Mouse (Mus musculus): Measurements from ENCODE around the gene Ccnt2. TPM values are rescaled to one million over a fixed set of nuclear protein-coding genes. Genes with fewer than 3 reads are reported as not detected.

Gene Ccnt2
- polyA plus RNA-seq, 1 experiment from 2014 or later, result 89.6 TPM

GRCm38 (mm10) chr1:127780849-127781248 is 6.9 kb downstream of the Ccnt2 start:
- Histone ChIP-seq H3K27ac (ENCODE audit: low read depth, low read length) (no peak overlapping the region), H3K4me3 (ENCODE audit: low read depth, low read length) (no peak overlapping the region), H3K9me3 (ENCODE audit: control insufficient read depth, low read length) (no peaks in the 10 kb centered on the region), H3K9ac (ENCODE audit: low read length) (no peak overlapping the region), H3K27me3 (ENCODE audit: control insufficient read depth, insufficient read depth, low read length) (no peaks in the 10 kb centered on the region), H3K4me1 (ENCODE audit: control insufficient read depth, insufficient read depth, low read length) (peaks cover 6% of the 10 kb centered on the region), H3K4me2 (no peak overlapping the region), H3K36me3 (ENCODE audit: control insufficient read depth, insufficient read depth, low read length) (0 out of 2 replicates have a peak, but pooled peaks cover 3% of the 10 kb centered on the region)
- DNase-seq (ENCODE audit: low spot score, missing footprints), result no peak
- ATAC-seq (ENCODE audit: low FRiP score), result no peak
- WGBS, result 75% methylated on average over 2 of the region's 2 CpGs

- H3K4me2 ChIP-seq, result no peak overlapping the region
Observed at GRCm38 (mm10) chr1:127783862-127784261, 9.9 kb downstream of the Ccnt2 start.

GRCm38 (mm10) chr1:127785882-127786281 is 11.9 kb downstream of the Ccnt2 start:
- ATAC-seq (ENCODE audit: low FRiP score) (no peak), DNase-seq (ENCODE audit: low spot score, missing footprints) (peak; percentile 23)
- no peak overlapping the region for H3K4me3 ChIP-seq (ENCODE audit: low read depth, low read length)
- H3K9me3 ChIP-seq (ENCODE audit: control insufficient read depth, low read length), result no peaks in the 10 kb centered on the region
- no peak overlapping the region for H3K27ac ChIP-seq (ENCODE audit: low read depth, low read length)
- H3K9ac ChIP-seq (ENCODE audit: low read length), result no peak overlapping the region
- H3K27me3 ChIP-seq (ENCODE audit: control insufficient read depth, insufficient read depth, low read length), result no peaks in the 10 kb centered on the region
- no peak overlapping the region for H3K4me2 ChIP-seq
- H3K4me1 ChIP-seq (ENCODE audit: control insufficient read depth, insufficient read depth, low read length), result no peaks in the 10 kb centered on the region
- H3K36me3 ChIP-seq (ENCODE audit: control insufficient read depth, insufficient read depth, low read length), result no peaks in the 10 kb centered on the region
- 93% methylated on average over 1 of the region's 1 CpGs for WGBS

More at GRCm38 (mm10) chr1:127783862-127784261, 9.9 kb downstream of the Ccnt2 start:
- no peaks in the 10 kb centered on the region for H3K36me3 ChIP-seq (ENCODE audit: control insufficient read depth, insufficient read depth, low read length)
- H3K4me3 ChIP-seq (ENCODE audit: low read depth, low read length), result no peak overlapping the region
- no peak overlapping the region for H3K9ac ChIP-seq (ENCODE audit: low read length)
- ATAC-seq (ENCODE audit: low FRiP score) (no peak), DNase-seq (ENCODE audit: low spot score, missing footprints) (no peak)
- H3K27ac ChIP-seq (ENCODE audit: low read depth, low read length), result no peak overlapping the region
- H3K4me1 ChIP-seq (ENCODE audit: control insufficient read depth, insufficient read depth, low read length), result no peaks in the 10 kb centered on the region
- no peaks in the 10 kb centered on the region for H3K9me3 ChIP-seq (ENCODE audit: control insufficient read depth, low read length)
- no peaks in the 10 kb centered on the region for H3K27me3 ChIP-seq (ENCODE audit: control insufficient read depth, insufficient read depth, low read length)

- DNase-seq (ENCODE audit: low spot score, missing footprints), result peak; percentile 17
- 95% methylated on average over 6 of the region's 6 CpGs for WGBS
- H3K9me3 ChIP-seq (ENCODE audit: control insufficient read depth, low read length), result no peaks in the 10 kb centered on the region
- no peak for ATAC-seq (ENCODE audit: low FRiP score)
- no peaks in the 10 kb centered on the region for H3K4me1 ChIP-seq (ENCODE audit: control insufficient read depth, insufficient read depth, low read length)
- H3K9ac ChIP-seq (ENCODE audit: low read length), result no peak overlapping the region
- no peak overlapping the region for H3K27ac ChIP-seq (ENCODE audit: low read depth, low read length)
- no peaks in the 10 kb centered on the region for H3K36me3 ChIP-seq (ENCODE audit: control insufficient read depth, insufficient read depth, low read length)
- H3K27me3 ChIP-seq (ENCODE audit: control insufficient read depth, insufficient read depth, low read length), result no peaks in the 10 kb centered on the region
- H3K4me2 ChIP-seq, result no peak overlapping the region
- H3K4me3 ChIP-seq (ENCODE audit: low read depth, low read length), result no peak overlapping the region
Observed at GRCm38 (mm10) chr1:127788943-127789342, 15.0 kb downstream of the Ccnt2 start.

DNA sequence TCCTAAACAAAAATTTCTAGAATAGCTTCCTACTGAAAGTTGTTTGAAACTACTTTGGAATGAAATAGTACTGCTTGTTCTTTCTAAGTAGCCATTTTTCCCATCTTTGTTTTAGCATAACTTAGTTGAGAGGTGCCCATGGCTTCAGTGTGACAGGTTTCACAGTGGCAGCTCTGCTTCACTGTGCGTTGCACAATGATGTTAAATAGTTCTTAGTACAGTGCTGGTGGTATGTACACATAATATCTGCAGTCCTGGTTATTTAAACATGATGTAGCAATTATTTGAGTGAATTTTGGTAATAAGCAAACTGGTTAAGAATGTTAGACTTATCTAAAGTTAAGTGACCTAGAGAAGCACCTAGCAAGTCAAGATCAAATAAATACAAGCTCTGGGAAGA is 19.5 kb downstream of the Ccnt2 start:
- no peak overlapping the region for H3K4me3 ChIP-seq (ENCODE audit: low read depth, low read length)
- no peaks in the 10 kb centered on the region for H3K36me3 ChIP-seq (ENCODE audit: control insufficient read depth, insufficient read depth, low read length)
- no peaks in the 10 kb centered on the region for H3K9me3 ChIP-seq (ENCODE audit: control insufficient read depth, low read length)
- H3K27me3 ChIP-seq (ENCODE audit: control insufficient read depth, insufficient read depth, low read length), result no peaks in the 10 kb centered on the region
- H3K4me1 ChIP-seq (ENCODE audit: control insufficient read depth, insufficient read depth, low read length), result no peaks in the 10 kb centered on the region
- no peak overlapping the region for H3K27ac ChIP-seq (ENCODE audit: low read depth, low read length)
- ATAC-seq (ENCODE audit: low FRiP score) (no peak), DNase-seq (ENCODE audit: low spot score, missing footprints) (no peak)
- H3K4me2 ChIP-seq, result no peak overlapping the region
- 100% methylated on average over 1 of the region's 1 CpGs for WGBS
- H3K9ac ChIP-seq (ENCODE audit: low read length), result no peak overlapping the region

- H3K27ac ChIP-seq (ENCODE audit: low read depth, low read length), result no peak overlapping the region
- H3K36me3 ChIP-seq (ENCODE audit: control insufficient read depth, insufficient read depth, low read length), result no peaks in the 10 kb centered on the region; the same call in 1 of the 2 replicates
- H3K27me3 ChIP-seq (ENCODE audit: control insufficient read depth, insufficient read depth, low read length), result no peaks in the 10 kb centered on the region
- no peak overlapping the region for H3K9ac ChIP-seq (ENCODE audit: low read length)
- no peaks in the 10 kb centered on the region for H3K9me3 ChIP-seq (ENCODE audit: control insufficient read depth, low read length)
- no peak overlapping the region for H3K4me3 ChIP-seq (ENCODE audit: low read depth, low read length)
- no peaks in the 10 kb centered on the region for H3K4me1 ChIP-seq (ENCODE audit: control insufficient read depth, insufficient read depth, low read length)
- no peak for DNase-seq (ENCODE audit: low spot score, missing footprints)
- 93% methylated on average over 6 of the region's 6 CpGs for WGBS
- ATAC-seq (ENCODE audit: low FRiP score), result no peak
- no peak overlapping the region for H3K4me2 ChIP-seq
Observed at GRCm38 (mm10) chr1:127795087-127795769, 21.3 kb downstream of the Ccnt2 start.

- ATAC-seq (ENCODE audit: low FRiP score) (no peak), DNase-seq (ENCODE audit: low spot score, missing footprints) (no peak)
- no peaks in the 10 kb centered on the region; the same call in 1 of the 2 replicates for H3K36me3 ChIP-seq (ENCODE audit: control insufficient read depth, insufficient read depth, low read length)
- H3K4me3 ChIP-seq (ENCODE audit: low read depth, low read length), result no peak overlapping the region
- H3K27me3 ChIP-seq (ENCODE audit: control insufficient read depth, insufficient read depth, low read length), result no peaks in the 10 kb centered on the region
- H3K9ac ChIP-seq (ENCODE audit: low read length), result no peak overlapping the region
- H3K4me1 ChIP-seq (ENCODE audit: control insufficient read depth, insufficient read depth, low read length), result no peaks in the 10 kb centered on the region
- H3K27ac ChIP-seq (ENCODE audit: low read depth, low read length), result no peak overlapping the region
- H3K4me2 ChIP-seq, result no peak overlapping the region
- WGBS, result 83% methylated on average over 4 of the region's 4 CpGs
- H3K9me3 ChIP-seq (ENCODE audit: control insufficient read depth, low read length), result no peaks in the 10 kb centered on the region
Observed at GRCm38 (mm10) chr1:127796341-127796740, 22.4 kb downstream of the Ccnt2 start.

- DNase-seq (ENCODE audit: low spot score, missing footprints) (no peak), ATAC-seq (ENCODE audit: low FRiP score) (no peak)
- Histone ChIP-seq H3K9ac (ENCODE audit: low read length) (no peak overlapping the region), H3K9me3 (ENCODE audit: control insufficient read depth, low read length) (no peaks in the 10 kb centered on the region), H3K36me3 (ENCODE audit: control insufficient read depth, insufficient read depth, low read length) (no peaks in the 10 kb centered on the region; the same call in 1 of the 2 replicates), H3K4me2 (no peak overlapping the region), H3K27ac (ENCODE audit: low read depth, low read length) (no peak overlapping the region), H3K27me3 (ENCODE audit: control insufficient read depth, insufficient read depth, low read length) (no peaks in the 10 kb centered on the region), H3K4me3 (ENCODE audit: low read depth, low read length) (no peak overlapping the region), H3K4me1 (ENCODE audit: control insufficient read depth, insufficient read depth, low read length) (no peaks in the 10 kb centered on the region)
- WGBS, result 94% methylated on average over 1 of the region's 1 CpGs
Observed at GRCm38 (mm10) chr1:127796752-127797151, 22.8 kb downstream of the Ccnt2 start.

- H3K4me1 ChIP-seq (ENCODE audit: control insufficient read depth, insufficient read depth, low read length), result no peaks in the 10 kb centered on the region
- H3K4me2 ChIP-seq, result no peak overlapping the region
- H3K27me3 ChIP-seq (ENCODE audit: control insufficient read depth, insufficient read depth, low read length), result no peaks in the 10 kb centered on the region
- DNase-seq (ENCODE audit: low spot score, missing footprints) (no peak), ATAC-seq (ENCODE audit: low FRiP score) (no peak)
- H3K27ac ChIP-seq (ENCODE audit: low read depth, low read length), result no peak overlapping the region
- peaks cover 12% of the 10 kb centered on the region for H3K36me3 ChIP-seq (ENCODE audit: control insufficient read depth, insufficient read depth, low read length)
- H3K9me3 ChIP-seq (ENCODE audit: control insufficient read depth, low read length), result no peaks in the 10 kb centered on the region
- H3K4me3 ChIP-seq (ENCODE audit: low read depth, low read length), result no peak overlapping the region
- WGBS, result 87% methylated on average over 8 of the region's 8 CpGs
- H3K9ac ChIP-seq (ENCODE audit: low read length), result no peak overlapping the region
Observed at GRCm38 (mm10) chr1:127802916-127803315, 29.0 kb downstream of the Ccnt2 start.
